Mouse (Mus musculus): ENCODE measurements around the gene Tmem127. TPM values are rescaled to one million over a fixed set of nuclear protein-coding genes. Genes with fewer than 3 reads are reported as not detected.

The Tmem127 gene
- polyA plus RNA-seq, 1 experiment from 2014 or later: 35.4 TPM

- Histone ChIP-seq H3K4me3 (replicated peaks; ENCODE audit: low read depth, low read length) (no peak overlapping the region), H3K27me3 (ENCODE audit: control insufficient read depth, insufficient read depth, low read length) (no peaks in the 10 kb centered on the region), H3K27ac (replicated peaks; ENCODE audit: low read depth, low read length) (no peak overlapping the region), H3K9me3 (ENCODE audit: control insufficient read depth, low read length) (no peaks in the 10 kb centered on the region), H3K9ac (replicated peaks; ENCODE audit: low read length) (no peak overlapping the region), H3K4me2 (ENCODE audit: low read length) (no peak overlapping the region), H3K36me3 (ENCODE audit: control insufficient read depth, insufficient read depth, low read length) (peaks cover 96% of the 10 kb centered on the region), H3K4me1 (ENCODE audit: control insufficient read depth, insufficient read depth, low read length) (no peaks in the 10 kb centered on the region)
- DNase-seq (no peak), ATAC-seq (ENCODE audit: low FRiP score, low TSS enrichment) (no peak)
- 95% methylated on average over 3 of the region's 3 CpGs for WGBS
Measured at GRCm38 (mm10) chr2:127225261-127225660, 22.4 kb upstream of the Tmem127 start.

- ATAC-seq (ENCODE audit: low FRiP score, low TSS enrichment) (no peak), DNase-seq (no peak)
- H3K27me3 ChIP-seq (ENCODE audit: control insufficient read depth, insufficient read depth, low read length): no peaks in the 10 kb centered on the region
- no peak overlapping the region for H3K4me3 ChIP-seq (replicated peaks; ENCODE audit: low read depth, low read length)
- no peaks in the 10 kb centered on the region for H3K4me1 ChIP-seq (ENCODE audit: control insufficient read depth, insufficient read depth, low read length)
- 95% methylated on average over 11 of the region's 11 CpGs for WGBS
- H3K4me2 ChIP-seq (ENCODE audit: low read length): no peak overlapping the region
- H3K9me3 ChIP-seq (ENCODE audit: control insufficient read depth, low read length): no peaks in the 10 kb centered on the region
- H3K27ac ChIP-seq (replicated peaks; ENCODE audit: low read depth, low read length): no peak overlapping the region
- H3K36me3 ChIP-seq (ENCODE audit: control insufficient read depth, insufficient read depth, low read length): peaks cover 92% of the 10 kb centered on the region
- H3K9ac ChIP-seq (replicated peaks; ENCODE audit: low read length): no peak overlapping the region
Measured at GRCm38 (mm10) chr2:127237897-127238610, 9.7 kb upstream of the Tmem127 start.

GRCm38 (mm10) chr2:127240065-127240464 is 7.6 kb upstream of the Tmem127 start:
- no peaks in the 10 kb centered on the region for H3K9me3 ChIP-seq (ENCODE audit: control insufficient read depth, low read length)
- peaks cover 91% of the 10 kb centered on the region for H3K36me3 ChIP-seq (ENCODE audit: control insufficient read depth, insufficient read depth, low read length)

GRCm38 (mm10) chr2:127248334-127249004 is 761 bp downstream of the Tmem127 start:
- H3K9ac ChIP-seq (replicated peaks; ENCODE audit: low read length): peak overlapping the region; percentile 88
- DNase-seq: peak; percentile 75

More at GRCm38 (mm10) chr2:127240065-127240464, 7.6 kb upstream of the Tmem127 start:
- Histone ChIP-seq H3K27me3 (ENCODE audit: control insufficient read depth, insufficient read depth, low read length) (no peaks in the 10 kb centered on the region), H3K9ac (replicated peaks; ENCODE audit: low read length) (no peak overlapping the region), H3K4me3 (replicated peaks; ENCODE audit: low read depth, low read length) (no peak overlapping the region), H3K4me2 (ENCODE audit: low read length) (no peak overlapping the region), H3K27ac (replicated peaks; ENCODE audit: low read depth, low read length) (no peak overlapping the region), H3K4me1 (ENCODE audit: control insufficient read depth, insufficient read depth, low read length) (no peaks in the 10 kb centered on the region)
- DNase-seq: no peak
- no peak for ATAC-seq (ENCODE audit: low FRiP score, low TSS enrichment)
- 93% methylated on average over 2 of the region's 2 CpGs for WGBS

GRCm38 (mm10) chr2:127250291-127251008 is 2.7 kb downstream of the Tmem127 start:
- no peak overlapping the region for H3K4me3 ChIP-seq (replicated peaks; ENCODE audit: low read depth, low read length)
- H3K9ac ChIP-seq (replicated peaks; ENCODE audit: low read length): no peak overlapping the region
- no peaks in the 10 kb centered on the region for H3K27me3 ChIP-seq (ENCODE audit: control insufficient read depth, insufficient read depth, low read length)
- ATAC-seq (ENCODE audit: low FRiP score, low TSS enrichment) (no peak), DNase-seq (no peak)
- H3K27ac ChIP-seq (replicated peaks; ENCODE audit: low read depth, low read length): no peak overlapping the region
- H3K4me2 ChIP-seq (ENCODE audit: low read length): no peak overlapping the region
- H3K36me3 ChIP-seq (ENCODE audit: control insufficient read depth, insufficient read depth, low read length): peaks cover 16% of the 10 kb centered on the region
- H3K9me3 ChIP-seq (ENCODE audit: control insufficient read depth, low read length): no peaks in the 10 kb centered on the region
- 94% methylated on average over 9 of the region's 9 CpGs for WGBS
- H3K4me1 ChIP-seq (ENCODE audit: control insufficient read depth, insufficient read depth, low read length): peaks cover 21% of the 10 kb centered on the region

More at GRCm38 (mm10) chr2:127248334-127249004, 761 bp downstream of the Tmem127 start:
- H3K27me3 ChIP-seq (ENCODE audit: control insufficient read depth, insufficient read depth, low read length): no peaks in the 10 kb centered on the region
- peaks cover 21% of the 10 kb centered on the region for H3K4me1 ChIP-seq (ENCODE audit: control insufficient read depth, insufficient read depth, low read length)
- peak overlapping the region; percentile 89 for H3K4me2 ChIP-seq (ENCODE audit: low read length)
- peak; percentile 59 for ATAC-seq (ENCODE audit: low FRiP score, low TSS enrichment)
- peak overlapping the region; percentile 83 for H3K27ac ChIP-seq (replicated peaks; ENCODE audit: low read depth, low read length)
- peak overlapping the region; percentile 85 for H3K4me3 ChIP-seq (replicated peaks; ENCODE audit: low read depth, low read length)
- H3K9me3 ChIP-seq (ENCODE audit: control insufficient read depth, low read length): no peaks in the 10 kb centered on the region
- H3K36me3 ChIP-seq (ENCODE audit: control insufficient read depth, insufficient read depth, low read length): peaks cover 34% of the 10 kb centered on the region
- WGBS: under 1% methylated on average over 38 of the region's 39 CpGs

GRCm38 (mm10) chr2:127251457-127251856 is 3.7 kb downstream of the Tmem127 start:
- H3K4me2 ChIP-seq (ENCODE audit: low read length): no peak overlapping the region
- H3K27me3 ChIP-seq (ENCODE audit: control insufficient read depth, insufficient read depth, low read length): no peaks in the 10 kb centered on the region
- H3K9ac ChIP-seq (replicated peaks; ENCODE audit: low read length): no peak overlapping the region
- no peaks in the 10 kb centered on the region for H3K9me3 ChIP-seq (ENCODE audit: control insufficient read depth, low read length)
- H3K27ac ChIP-seq (replicated peaks; ENCODE audit: low read depth, low read length): no peak overlapping the region
- no peak for DNase-seq
- H3K4me1 ChIP-seq (ENCODE audit: control insufficient read depth, insufficient read depth, low read length): peaks cover 19% of the 10 kb centered on the region
- H3K36me3 ChIP-seq (ENCODE audit: control insufficient read depth, insufficient read depth, low read length): peaks cover 13% of the 10 kb centered on the region; the same call in 1 of the 2 replicates
- no peak for ATAC-seq (ENCODE audit: low FRiP score, low TSS enrichment)
- no peak overlapping the region for H3K4me3 ChIP-seq (replicated peaks; ENCODE audit: low read depth, low read length)
- 90% methylated on average over 3 of the region's 3 CpGs for WGBS

- DNase-seq (no peak), ATAC-seq (ENCODE audit: low FRiP score, low TSS enrichment) (no peak)
- Histone ChIP-seq H3K4me2 (ENCODE audit: low read length) (no peak overlapping the region), H3K9me3 (ENCODE audit: control insufficient read depth, low read length) (no peaks in the 10 kb centered on the region), H3K27ac (replicated peaks; ENCODE audit: low read depth, low read length) (no peak overlapping the region), H3K36me3 (ENCODE audit: control insufficient read depth, insufficient read depth, low read length) (peaks cover 18% of the 10 kb centered on the region), H3K27me3 (ENCODE audit: control insufficient read depth, insufficient read depth, low read length) (no peaks in the 10 kb centered on the region), H3K9ac (replicated peaks; ENCODE audit: low read length) (0 out of 2 replicates have a peak overlapping the region, but pooled peaks have one; percentile 9), H3K4me1 (ENCODE audit: control insufficient read depth, insufficient read depth, low read length) (peaks cover 13% of the 10 kb centered on the region), H3K4me3 (replicated peaks; ENCODE audit: low read depth, low read length) (no peak overlapping the region)
- 88% methylated on average over 3 of the region's 3 CpGs for WGBS
Measured at GRCm38 (mm10) chr2:127251880-127252527, 4.3 kb downstream of the Tmem127 start.

GRCm38 (mm10) chr2:127252787-127253186 is 5.1 kb downstream of the Tmem127 start:
- no peak overlapping the region for H3K9ac ChIP-seq (replicated peaks; ENCODE audit: low read length)
- 87% methylated on average over 5 of the region's 5 CpGs for WGBS

More at GRCm38 (mm10) chr2:127252787-127253186, 5.1 kb downstream of the Tmem127 start:
- ATAC-seq (ENCODE audit: low FRiP score, low TSS enrichment) (no peak), DNase-seq (no peak)
- Histone ChIP-seq H3K4me2 (ENCODE audit: low read length) (no peak overlapping the region), H3K9me3 (ENCODE audit: control insufficient read depth, low read length) (no peaks in the 10 kb centered on the region), H3K27me3 (ENCODE audit: control insufficient read depth, insufficient read depth, low read length) (no peaks in the 10 kb centered on the region), H3K4me3 (replicated peaks; ENCODE audit: low read depth, low read length) (no peak overlapping the region), H3K4me1 (ENCODE audit: control insufficient read depth, insufficient read depth, low read length) (peaks cover 12% of the 10 kb centered on the region), H3K36me3 (ENCODE audit: control insufficient read depth, insufficient read depth, low read length) (peaks cover 26% of the 10 kb centered on the region), H3K27ac (replicated peaks; ENCODE audit: low read depth, low read length) (no peak overlapping the region)
